Mouse (Mus musculus) neural tube, embryonic 13.5 days (tissue): ENCODE measurements around the gene Ehbp1. TPM values are rescaled to one million over a fixed set of nuclear protein-coding genes. Genes with fewer than 3 reads are reported as not detected.

Experiments used
- ATAC-seq: fragments of 200-750 bp; cut with Nextera tagmentation; 2 replicates; pipeline ENCODE4 v1.8.0; 2017; ENCODE audit warnings: low read depth, mild to moderate bottlenecking, moderate TSS enrichment, moderate library complexity
- H3K27ac ChIP-seq: fragments of 300-500 bp; sonication (generic); replicated peaks from 2 replicates; pipeline ENCODE4 v1.5.1; 2015; ENCODE audit warnings: moderate library complexity, mild to moderate bottlenecking, inconsistent platforms
- H3K27me3 ChIP-seq: fragments of 300-500 bp; sonication (generic); 2 replicates; pipeline ENCODE4 v1.6.1; 2015; ENCODE audit warnings: mild to moderate bottlenecking, inconsistent platforms
- H3K36me3 ChIP-seq: fragments of 300-500 bp; sonication (generic); 2 replicates; pipeline ENCODE4 v1.6.1; 2015; ENCODE audit warnings: mild to moderate bottlenecking, inconsistent platforms
- H3K4me1 ChIP-seq: fragments of 300-500 bp; sonication (generic); replicated peaks from 2 replicates; pipeline ENCODE4 v1.6.1; 2015; ENCODE audit warnings: inconsistent platforms
- H3K4me2 ChIP-seq: fragments of 300-500 bp; sonication (generic); 2 replicates; pipeline ENCODE4 v1.6.1; 2015; ENCODE audit warnings: inconsistent platforms, mild to moderate bottlenecking, moderate library complexity
- H3K4me3 ChIP-seq: fragments of 300-500 bp; sonication (generic); 2 replicates; pipeline ENCODE4 v1.5.1; 2015; ENCODE audit warnings: mild to moderate bottlenecking, inconsistent platforms
- H3K9ac ChIP-seq: fragments of 300-500 bp; sonication (generic); 2 replicates; pipeline ENCODE4 v1.6.1; 2015; ENCODE audit warnings: moderate library complexity, mild to moderate bottlenecking, inconsistent platforms
- H3K9me3 ChIP-seq: fragments of 300-500 bp; sonication (generic); 2 replicates; pipeline ENCODE4 v1.6.1; 2016; ENCODE audit warnings: inconsistent platforms
- WGBS: fragments of 180-500 bp; shearing (Covaris S2); methylation state at CpG from one replicate; pipeline ENCODE4 v1.1.7; 2015; 5-methylcytosine and 5-hydroxymethylcytosine counted together
- polyA plus RNA-seq: library from polyadenylated mRNA; unstranded; fragments of >200 nt; fragmentation: Nextera tagmentation; extraction: Ambion mirVana; gene quantifications from 2 replicates; pipeline ENCODE4 v1.2.1, GENCODE M21; 2015

Ehbp1 gene
- polyA plus RNA-seq, 1 experiment from 2014 or later = 17.9 TPM

GRCm38 (mm10) chr11:22125188-22125587 is 216.9 kb downstream of the Ehbp1 start:
- Histone ChIP-seq H3K9ac (no peak overlapping the region), H3K4me1 (no peaks in the 10 kb centered on the region), H3K9me3 (no peaks in the 10 kb centered on the region), H3K36me3 (no peaks in the 10 kb centered on the region), H3K27me3 (no peaks in the 10 kb centered on the region), H3K4me2 (no peak overlapping the region), H3K27ac (no peak overlapping the region), H3K4me3 (no peak overlapping the region)
- WGBS = 93% methylated on average over 2 of the region's 2 CpGs
- no peak for ATAC-seq

- H3K36me3 ChIP-seq = no peaks in the 10 kb centered on the region
- H3K9me3 ChIP-seq = no peaks in the 10 kb centered on the region
- no peak overlapping the region for H3K4me3 ChIP-seq
- no peak overlapping the region for H3K4me2 ChIP-seq
- 95% methylated on average over 3 of the region's 3 CpGs for whole genome bisulfite sequencing
- ATAC-seq = no peak
- no peak overlapping the region for H3K27ac ChIP-seq
- H3K27me3 ChIP-seq = no peaks in the 10 kb centered on the region
- H3K9ac ChIP-seq = no peak overlapping the region
- H3K4me1 ChIP-seq = no peaks in the 10 kb centered on the region
These were observed 223.2 kb downstream of the Ehbp1 start for GRCm38 (mm10) chr11:22118853-22119252.

GRCm38 (mm10) chr11:22112161-22112560 is 229.9 kb downstream of the Ehbp1 start:
- no peaks in the 10 kb centered on the region for H3K9me3 ChIP-seq
- no peak overlapping the region for H3K27ac ChIP-seq
- ATAC-seq = no peak
- WGBS = 86% methylated on average over 3 of the region's 3 CpGs
- H3K27me3 ChIP-seq = no peaks in the 10 kb centered on the region
- no peak overlapping the region for H3K4me3 ChIP-seq
- no peaks in the 10 kb centered on the region for H3K36me3 ChIP-seq
- H3K4me2 ChIP-seq = no peak overlapping the region
- no peaks in the 10 kb centered on the region for H3K4me1 ChIP-seq
- no peak overlapping the region for H3K9ac ChIP-seq

- Histone ChIP-seq H3K27me3 (no peaks in the 10 kb centered on the region), H3K9me3 (no peaks in the 10 kb centered on the region), H3K9ac (no peak overlapping the region), H3K27ac (no peak overlapping the region), H3K4me1 (no peaks in the 10 kb centered on the region), H3K4me3 (no peak overlapping the region), H3K36me3 (peaks cover 6% of the 10 kb centered on the region; the same call in 1 of the 2 replicates), H3K4me2 (no peak overlapping the region)
- no peak for ATAC-seq
- 88% methylated on average over 8 of the region's 8 CpGs for WGBS
These were observed 252.7 kb downstream of the Ehbp1 start for GRCm38 (mm10) chr11:22089346-22089745.

GRCm38 (mm10) chr11:22063352-22063751 is 278.7 kb downstream of the Ehbp1 start:
- no peak overlapping the region for H3K4me3 ChIP-seq
- ATAC-seq = no peak
- no peak overlapping the region for H3K4me2 ChIP-seq
- H3K9me3 ChIP-seq = no peaks in the 10 kb centered on the region
- no peak overlapping the region for H3K27ac ChIP-seq
- 76% methylated on average over 2 of the region's 2 CpGs for WGBS
- H3K27me3 ChIP-seq = no peaks in the 10 kb centered on the region
- no peak overlapping the region for H3K9ac ChIP-seq
- no peaks in the 10 kb centered on the region for H3K4me1 ChIP-seq
- peaks cover 25% of the 10 kb centered on the region for H3K36me3 ChIP-seq

- Histone ChIP-seq H3K4me2 (no peak overlapping the region), H3K9ac (no peak overlapping the region), H3K36me3 (peaks cover 19% of the 10 kb centered on the region), H3K9me3 (no peaks in the 10 kb centered on the region), H3K27me3 (no peaks in the 10 kb centered on the region), H3K4me3 (no peak overlapping the region), H3K4me1 (no peaks in the 10 kb centered on the region), H3K27ac (no peak overlapping the region)
- 89% methylated on average over 4 of the region's 4 CpGs for WGBS
- no peak for ATAC-seq
These were observed 280.4 kb downstream of the Ehbp1 start for GRCm38 (mm10) chr11:22061660-22062059.

GRCm38 (mm10) chr11:22057538-22057937 is 284.6 kb downstream of the Ehbp1 start:
- Histone ChIP-seq H3K36me3 (peaks cover 15% of the 10 kb centered on the region), H3K27me3 (no peaks in the 10 kb centered on the region), H3K4me2 (no peak overlapping the region), H3K27ac (no peak overlapping the region), H3K4me1 (no peaks in the 10 kb centered on the region), H3K4me3 (no peak overlapping the region), H3K9ac (no peak overlapping the region), H3K9me3 (no peaks in the 10 kb centered on the region)
- no peak for ATAC-seq
- WGBS = 75% methylated on average over 5 of the region's 5 CpGs

- WGBS = 52% methylated on average over 6 of the region's 6 CpGs
These were observed 286.2 kb downstream of the Ehbp1 start for GRCm38 (mm10) chr11:22055908-22056307.

GRCm38 (mm10) chr11:22053034-22053668 is 288.9 kb downstream of the Ehbp1 start:
- no peak for ATAC-seq
- no peak overlapping the region for H3K27ac ChIP-seq

More at GRCm38 (mm10) chr11:22055908-22056307, 286.2 kb downstream of the Ehbp1 start:
- Histone ChIP-seq H3K4me3 (no peak overlapping the region), H3K9ac (no peak overlapping the region), H3K4me2 (no peak overlapping the region), H3K4me1 (no peaks in the 10 kb centered on the region), H3K9me3 (no peaks in the 10 kb centered on the region), H3K27me3 (no peaks in the 10 kb centered on the region), H3K36me3 (peaks cover 15% of the 10 kb centered on the region), H3K27ac (no peak overlapping the region)
- ATAC-seq = peak; percentile 63; the same call in 1 of the 2 replicates

GRCm38 (mm10) chr11:22050864-22051263 is 291.2 kb downstream of the Ehbp1 start:
- H3K4me3 ChIP-seq = no peak overlapping the region
- peaks cover 9% of the 10 kb centered on the region for H3K36me3 ChIP-seq
- WGBS = 84% methylated on average over 7 of the region's 7 CpGs
- no peaks in the 10 kb centered on the region for H3K9me3 ChIP-seq
- H3K9ac ChIP-seq = no peak overlapping the region
- H3K27me3 ChIP-seq = no peaks in the 10 kb centered on the region
- no peaks in the 10 kb centered on the region for H3K4me1 ChIP-seq
- no peak overlapping the region for H3K4me2 ChIP-seq
- H3K27ac ChIP-seq = no peak overlapping the region
- ATAC-seq = no peak

More at GRCm38 (mm10) chr11:22053034-22053668, 288.9 kb downstream of the Ehbp1 start:
- no peak overlapping the region for H3K4me2 ChIP-seq
- H3K9me3 ChIP-seq = no peaks in the 10 kb centered on the region
- H3K4me1 ChIP-seq = no peaks in the 10 kb centered on the region
- H3K27me3 ChIP-seq = no peaks in the 10 kb centered on the region
- H3K9ac ChIP-seq = no peak overlapping the region
- H3K36me3 ChIP-seq = peaks cover 9% of the 10 kb centered on the region
- WGBS = 85% methylated on average over 10 of the region's 10 CpGs
- H3K4me3 ChIP-seq = no peak overlapping the region

GRCm38 (mm10) chr11:22039854-22040426 is 302.2 kb downstream of the Ehbp1 start:
- Histone ChIP-seq H3K36me3 (no peaks in the 10 kb centered on the region), H3K9me3 (no peaks in the 10 kb centered on the region), H3K4me1 (no peaks in the 10 kb centered on the region), H3K4me3 (no peak overlapping the region), H3K27ac (no peak overlapping the region), H3K9ac (no peak overlapping the region), H3K27me3 (peaks cover 7% of the 10 kb centered on the region; the same call in 1 of the 2 replicates), H3K4me2 (no peak overlapping the region)
- 84% methylated on average over 6 of the region's 6 CpGs for WGBS
- ATAC-seq = no peak

- 21% methylated on average over 7 of the region's 7 CpGs for WGBS
- H3K4me2 ChIP-seq = no peak overlapping the region
- H3K4me1 ChIP-seq = no peaks in the 10 kb centered on the region
- no peak overlapping the region for H3K9ac ChIP-seq
- H3K4me3 ChIP-seq = no peak overlapping the region
- no peak overlapping the region for H3K27ac ChIP-seq
- no peak for ATAC-seq
- no peaks in the 10 kb centered on the region for H3K9me3 ChIP-seq
- no peaks in the 10 kb centered on the region for H3K27me3 ChIP-seq
- peaks cover 3% of the 10 kb centered on the region; the same call in 1 of the 2 replicates for H3K36me3 ChIP-seq
These were observed 307.5 kb downstream of the Ehbp1 start for GRCm38 (mm10) chr11:22034564-22035105.
